Mouse (Mus musculus) monocyte, adult 2 months (primary cell): ENCODE measurements around the gene Ube2cbp.
A peak's percentile ranks its signal among the peaks of the same experiment; 100 is the strongest.

Source experiments
- DNase-seq, 2 experiments: peaks; one replicate each; pipeline ENCODE4 v3.0.0; 2022; ENCODE audit warnings: low spot score in 2 of 2, low read depth in 1 of 2

Gene Ube2cbp

DNA sequence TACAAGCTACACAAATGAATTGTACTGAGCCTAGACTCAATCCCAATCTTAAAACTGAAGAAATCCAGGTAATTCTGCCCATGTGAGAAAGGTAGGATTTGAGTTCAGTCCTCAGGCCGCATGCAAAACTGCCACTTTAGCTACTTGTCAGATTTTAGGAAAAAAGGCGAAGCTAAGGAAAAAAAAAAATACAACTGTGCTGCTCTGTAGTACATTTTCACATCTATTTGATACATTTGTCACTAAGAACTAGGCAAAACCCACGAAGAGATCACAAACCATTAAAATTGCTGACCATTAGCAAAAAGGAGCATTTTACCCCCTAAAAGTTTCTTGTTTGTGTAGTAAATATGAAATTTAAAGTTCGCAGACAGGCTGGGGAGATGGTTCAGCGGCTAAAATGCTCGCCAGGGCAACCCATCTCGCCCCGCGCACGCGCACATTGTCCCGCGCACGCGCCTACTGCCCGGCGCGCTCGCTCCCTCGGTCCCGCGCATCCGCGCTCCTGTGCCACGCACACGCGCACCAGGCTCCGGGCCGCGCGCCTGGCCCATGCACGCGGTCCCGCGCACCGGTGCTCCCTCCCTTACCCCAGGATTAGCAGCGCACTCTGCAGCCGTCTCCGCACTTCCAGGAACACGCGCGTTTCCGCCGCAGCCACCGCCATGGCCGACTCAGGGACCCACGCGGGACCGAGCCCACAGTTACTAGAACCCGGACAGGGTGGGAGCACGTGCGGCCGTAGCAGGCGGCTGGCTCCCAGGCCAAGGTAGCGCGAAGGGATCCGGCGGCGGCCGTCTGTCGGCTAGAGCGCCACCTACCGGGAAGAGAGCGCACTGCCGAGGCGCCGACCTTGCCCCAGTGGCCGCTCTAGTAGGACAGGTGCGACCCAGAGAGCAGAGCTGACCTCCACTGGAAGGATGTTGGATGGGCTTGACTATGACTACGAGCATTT, at the start of gene Ube2cbp:
Gene Ube2cbp, minus strand, starts transcription at position 800 of the 955 bp plus-strand sequence.
- DNase-seq, result peak; percentile 47 to 72

GRCm38 (mm10) chr9:86514390-86514789, 49.6 kb upstream of the Ube2cbp start:
- DNase-seq, result no peak

GRCm38 (mm10) chr9:86513733-86514132, 49.0 kb upstream of the Ube2cbp start:
- no peak for DNase-seq

DNA sequence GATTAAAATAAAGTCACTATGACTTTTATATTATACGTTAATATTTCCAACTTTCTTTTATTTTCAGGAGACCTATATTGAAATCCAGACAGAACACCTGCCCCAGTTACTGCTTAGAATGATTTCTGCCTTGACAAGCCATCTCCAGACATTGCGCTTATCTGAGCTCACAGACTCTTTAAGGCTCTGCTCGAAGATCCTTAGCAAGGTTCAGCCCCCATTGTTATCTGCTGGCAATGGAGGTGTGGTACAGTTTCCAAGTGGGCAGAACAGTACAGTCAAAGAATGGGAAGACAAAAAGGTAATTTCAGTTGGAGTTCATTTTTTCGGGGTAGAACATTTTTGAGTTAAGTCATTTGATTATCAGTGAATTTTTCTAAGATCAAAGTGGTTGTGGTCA, 42.7 kb upstream of the Ube2cbp start:
- no peak for DNase-seq

DNA sequence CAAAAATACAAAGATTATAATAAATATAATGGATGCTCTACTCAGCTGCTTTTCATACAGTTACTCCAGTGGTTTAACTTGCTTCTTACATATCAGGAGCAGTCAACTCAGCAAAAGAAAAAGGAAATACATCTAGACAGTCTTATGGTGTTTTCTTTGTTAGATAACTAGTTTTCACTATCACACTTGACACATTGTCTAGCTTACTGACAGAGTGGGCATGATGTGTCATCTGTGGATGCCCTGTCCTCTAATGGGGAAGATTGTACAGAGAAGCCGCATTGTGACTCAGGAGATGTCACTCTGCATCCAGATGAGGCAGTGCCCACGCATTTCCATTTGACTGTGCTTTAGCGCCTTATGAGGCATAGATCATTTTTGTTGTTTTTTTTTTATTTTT, 34.3 kb upstream of the Ube2cbp start:
- no peak for DNase-seq

- no peak for DNase-seq
Observed at GRCm38 (mm10) chr9:86496261-86496660, 31.5 kb upstream of the Ube2cbp start.

- no peak for DNase-seq
Observed at GRCm38 (mm10) chr9:86491740-86492139, 27.0 kb upstream of the Ube2cbp start.

- no peak for DNase-seq
Observed at GRCm38 (mm10) chr9:86482236-86482635, 17.5 kb upstream of the Ube2cbp start.

- DNase-seq, result no peak
Observed at GRCm38 (mm10) chr9:86478414-86479093, 13.8 kb upstream of the Ube2cbp start.

- no peak for DNase-seq
Observed at GRCm38 (mm10) chr9:86476763-86477162, 12.0 kb upstream of the Ube2cbp start.

DNA sequence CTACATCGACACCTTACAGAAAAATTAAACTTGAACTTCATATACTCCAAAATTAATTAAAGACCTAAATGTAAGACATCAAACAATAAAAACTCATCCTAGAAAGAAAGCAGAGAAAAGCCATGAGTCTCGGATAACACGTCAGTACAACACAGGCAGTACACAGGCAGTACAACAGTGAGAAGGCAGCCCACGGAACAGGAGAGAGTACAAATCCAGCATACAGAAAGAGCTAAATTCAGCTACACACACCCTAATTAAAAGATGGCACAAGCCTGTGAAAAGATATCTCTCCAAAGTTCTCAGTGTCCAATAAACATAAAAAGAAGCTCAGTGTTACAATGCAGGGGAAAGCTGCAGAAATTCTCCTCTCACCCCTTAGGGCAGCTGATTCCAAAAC, 11.2 kb upstream of the Ube2cbp start:
- DNase-seq, result no peak

DNA sequence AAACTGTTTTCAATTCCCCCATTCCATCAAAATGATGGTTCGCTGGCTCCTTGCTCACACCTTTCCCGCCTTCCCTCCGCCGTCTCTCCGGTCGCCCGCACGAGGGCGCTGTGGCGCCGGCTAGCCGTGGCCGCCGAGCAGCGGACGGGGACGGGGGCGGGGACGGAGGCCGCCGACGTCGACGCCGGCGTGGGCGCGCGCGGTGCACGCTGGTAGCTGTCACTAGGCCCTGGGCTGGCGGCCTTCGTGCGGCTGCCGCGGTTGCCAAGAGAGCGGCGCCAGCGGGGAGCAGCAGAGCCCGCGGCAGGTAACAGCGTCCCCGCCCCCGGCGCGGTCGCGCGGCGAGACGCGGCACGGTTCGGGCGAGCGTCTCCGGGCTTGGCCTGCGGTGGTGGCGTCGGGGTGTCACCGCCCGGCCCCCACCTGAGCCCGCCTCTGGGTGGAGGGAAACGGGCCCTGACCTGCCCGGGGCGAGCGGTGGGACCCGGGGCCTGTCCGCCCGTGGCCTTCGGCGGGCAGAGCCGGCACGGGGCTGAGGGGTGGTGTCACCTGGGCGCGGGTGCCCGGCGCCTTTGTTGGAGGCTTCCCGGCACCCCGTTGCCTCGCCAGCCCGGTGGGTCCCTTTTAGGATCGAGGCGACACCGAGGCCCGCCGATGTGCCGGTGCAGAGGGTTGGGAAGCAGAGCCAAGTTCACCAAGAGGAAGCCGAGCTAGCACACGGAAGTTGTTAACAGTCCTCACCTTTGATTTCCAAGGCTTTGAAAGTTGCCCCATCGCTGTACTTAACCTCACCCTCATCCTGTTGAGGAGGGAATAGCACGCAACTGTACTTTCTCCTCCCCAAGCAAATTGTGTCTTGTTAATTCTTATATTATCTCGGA, 2.5 kb upstream of the Ube2cbp start, which contains the start of gene Dop1a:
Gene Dop1a, plus strand, starts transcription at position 165 of the 881 bp plus-strand sequence.
- peak; percentile 58 to 79 for DNase-seq

DNA sequence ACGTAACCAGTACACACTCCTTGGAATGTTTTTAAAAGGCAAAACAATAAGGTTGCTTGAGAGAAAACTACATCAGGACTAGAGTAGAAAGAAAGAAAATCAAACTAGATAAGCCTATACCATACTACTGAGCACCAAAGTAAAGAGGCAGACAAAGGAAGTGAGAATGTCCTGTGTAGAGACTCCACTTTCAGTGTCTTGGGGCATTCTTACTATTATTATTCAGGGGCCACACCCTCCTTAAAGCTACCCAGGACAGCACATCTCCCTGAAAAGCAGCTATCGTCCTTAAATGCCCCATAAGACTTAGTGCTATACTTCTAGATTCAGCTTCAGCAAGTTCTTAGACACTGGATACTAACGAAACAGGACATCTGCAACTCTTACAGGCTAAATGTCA, 11.1 kb downstream of the Ube2cbp start:
- DNase-seq, result no peak

- no peak for DNase-seq
Observed at GRCm38 (mm10) chr9:86451617-86452016, 13.1 kb downstream of the Ube2cbp start.

GRCm38 (mm10) chr9:86451094-86451493, 13.7 kb downstream of the Ube2cbp start:
- DNase-seq, result no peak

DNA sequence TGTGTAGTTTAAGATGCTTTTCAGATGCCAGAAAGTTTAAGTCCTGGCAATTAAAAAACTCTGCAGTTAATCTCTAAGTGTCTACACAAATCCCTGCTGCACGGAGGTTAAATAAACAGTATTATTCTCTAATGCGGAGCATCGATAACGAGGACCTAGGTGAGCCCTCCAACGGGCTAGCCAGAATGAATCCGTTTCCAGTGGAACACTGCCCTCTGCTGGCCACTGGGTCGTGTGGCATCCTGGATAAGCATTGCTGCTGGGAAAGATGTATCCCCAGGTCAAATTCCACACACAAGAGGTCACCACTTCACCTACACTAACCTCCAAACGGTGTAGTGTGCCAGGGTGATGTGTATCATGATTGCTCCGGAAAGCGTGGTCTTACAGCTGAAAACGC, 15.2 kb downstream of the Ube2cbp start:
- peak in 1 of 2 experiments; percentile 30 for DNase-seq

- no peak for DNase-seq
Observed at GRCm38 (mm10) chr9:86447431-86447830, 17.3 kb downstream of the Ube2cbp start.

DNA sequence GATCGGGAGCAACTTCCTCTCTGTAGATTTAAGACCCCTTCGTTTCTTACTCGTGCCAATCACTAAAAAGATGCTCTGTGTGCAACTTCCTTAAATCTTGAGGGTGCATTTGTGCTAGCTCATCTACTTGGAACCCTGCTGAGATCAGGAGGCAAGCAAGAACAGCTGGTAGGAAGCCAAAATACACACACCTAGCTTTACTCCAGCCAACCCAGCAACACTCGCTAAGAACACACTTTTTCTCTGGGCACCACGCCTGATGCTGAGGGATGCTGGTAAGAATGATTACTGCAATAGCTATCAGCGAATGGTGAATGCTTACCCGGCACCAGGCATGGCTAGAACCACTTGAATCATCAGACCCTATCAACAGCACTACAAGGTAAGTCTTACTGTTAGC, 17.9 kb downstream of the Ube2cbp start:
- DNase-seq, result no peak

DNA sequence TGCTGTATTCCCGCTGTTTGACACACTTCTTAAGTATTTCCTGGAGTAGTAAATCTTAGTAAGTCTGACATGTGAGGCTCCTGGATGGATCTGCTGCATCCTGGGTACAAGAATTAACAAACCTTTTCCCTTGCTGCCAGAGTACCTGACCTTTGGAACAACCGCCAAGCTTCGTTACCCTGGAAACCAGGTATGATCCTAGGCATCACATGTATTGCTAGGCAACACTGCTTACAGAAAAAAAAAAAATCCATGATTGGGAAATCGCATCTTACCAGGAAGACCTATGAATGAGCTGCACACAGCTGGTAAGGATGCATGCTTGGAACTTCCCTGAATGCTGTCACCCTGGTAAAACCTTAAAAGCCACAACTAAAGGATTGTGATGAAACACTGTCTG, 22.5 kb downstream of the Ube2cbp start:
- DNase-seq, result no peak

- no peak for DNase-seq
Observed at GRCm38 (mm10) chr9:86438337-86439009, 26.3 kb downstream of the Ube2cbp start.

- no peak for DNase-seq
Observed at GRCm38 (mm10) chr9:86436608-86437007, 28.1 kb downstream of the Ube2cbp start.
